Mouse (Mus musculus) liver, postnatal 0 days (tissue): Measurements from ENCODE around the gene Slc25a44.

Source experiments
- CTCF ChIP-seq: sonication (generic); IDR thresholded peaks from 2 replicates; pipeline ENCODE4 v1.5.1; 2016; ENCODE audit warnings: antibody characterized with exemption, low read depth
- EP300 ChIP-seq: IDR thresholded peaks from 2 replicates; pipeline ENCODE4 v1.6.1; 2016; ENCODE audit warnings: antibody characterized with exemption, low read depth, mild to moderate bottlenecking

GRCm38 (mm10) chr3:88436395-88437201 is 11.7 kb upstream of the Slc25a44 start:
- TF ChIP-seq CTCF (peak; percentile 61), EP300 (no peak)
